Mouse (Mus musculus) testis, postnatal 10 days (tissue): ENCODE data around the gene Rgs9.
"Not testable (repeated sequence)": the region's sequence is repeated elsewhere in the genome, so short reads cannot be mapped to it uniquely, and the experiment has no call there.

Experiments
- DNase-seq: peaks from one replicate; pipeline ENCODE4 v3.0.0; 2021; ENCODE audit warnings: low spot score

Rgs9 gene

GRCm38 (mm10) chr11:109305680-109306079, 7.8 kb upstream of the Rgs9 start:
- DNase-seq, result no peak

- peak; percentile 71 for DNase-seq
Observed at GRCm38 (mm10) chr11:109302338-109302737, 4.4 kb upstream of the Rgs9 start.

- no peak for DNase-seq
Observed at GRCm38 (mm10) chr11:109297031-109297430, 898 bp downstream of the Rgs9 start.

GRCm38 (mm10) chr11:109292056-109292455, 5.9 kb downstream of the Rgs9 start:
- no peak for DNase-seq

- DNase-seq, result not testable (repeated sequence)
Observed at GRCm38 (mm10) chr11:109289378-109289777, 8.6 kb downstream of the Rgs9 start.

- no peak for DNase-seq
Observed at GRCm38 (mm10) chr11:109284811-109285210, 13.1 kb downstream of the Rgs9 start.

- DNase-seq, result no peak
Observed at GRCm38 (mm10) chr11:109278186-109278585, 19.7 kb downstream of the Rgs9 start.

- DNase-seq, result no peak
Observed at GRCm38 (mm10) chr11:109271399-109271798, 26.5 kb downstream of the Rgs9 start.

GRCm38 (mm10) chr11:109270366-109270765, 27.6 kb downstream of the Rgs9 start:
- DNase-seq, result no peak

GRCm38 (mm10) chr11:109269662-109270341, 28.1 kb downstream of the Rgs9 start:
- DNase-seq, result no peak

- DNase-seq, result no peak
Observed at GRCm38 (mm10) chr11:109269283-109269661, 28.7 kb downstream of the Rgs9 start.

GRCm38 (mm10) chr11:109266161-109266910, 31.6 kb downstream of the Rgs9 start:
- DNase-seq, result no peak

- DNase-seq, result no peak
Observed at GRCm38 (mm10) chr11:109264159-109264768, 33.7 kb downstream of the Rgs9 start.

GRCm38 (mm10) chr11:109260561-109260960, 37.4 kb downstream of the Rgs9 start:
- DNase-seq, result no peak

GRCm38 (mm10) chr11:109258941-109259910, 38.7 kb downstream of the Rgs9 start:
- no peak for DNase-seq

- DNase-seq, result no peak
Observed at GRCm38 (mm10) chr11:109257824-109258223, 40.1 kb downstream of the Rgs9 start.

GRCm38 (mm10) chr11:109255022-109255421, 42.9 kb downstream of the Rgs9 start:
- no peak for DNase-seq

GRCm38 (mm10) chr11:109252483-109252882, 45.4 kb downstream of the Rgs9 start:
- no peak for DNase-seq

GRCm38 (mm10) chr11:109250566-109250965, 47.4 kb downstream of the Rgs9 start:
- no peak for DNase-seq

GRCm38 (mm10) chr11:109246920-109247319, 51.0 kb downstream of the Rgs9 start:
- no peak for DNase-seq

GRCm38 (mm10) chr11:109244635-109245360, 53.1 kb downstream of the Rgs9 start:
- DNase-seq, result no peak
